Mouse (Mus musculus) urinary bladder, postnatal 25 days (tissue): Measurements from ENCODE around the gene Pogk.
A peak's percentile ranks its signal among the peaks of the same experiment; 100 is the strongest.

Experiments
- DNase-seq: peaks from one replicate; pipeline ENCODE4 v3.0.0; 2022; ENCODE audit warnings: low spot score

Gene Pogk

DNA sequence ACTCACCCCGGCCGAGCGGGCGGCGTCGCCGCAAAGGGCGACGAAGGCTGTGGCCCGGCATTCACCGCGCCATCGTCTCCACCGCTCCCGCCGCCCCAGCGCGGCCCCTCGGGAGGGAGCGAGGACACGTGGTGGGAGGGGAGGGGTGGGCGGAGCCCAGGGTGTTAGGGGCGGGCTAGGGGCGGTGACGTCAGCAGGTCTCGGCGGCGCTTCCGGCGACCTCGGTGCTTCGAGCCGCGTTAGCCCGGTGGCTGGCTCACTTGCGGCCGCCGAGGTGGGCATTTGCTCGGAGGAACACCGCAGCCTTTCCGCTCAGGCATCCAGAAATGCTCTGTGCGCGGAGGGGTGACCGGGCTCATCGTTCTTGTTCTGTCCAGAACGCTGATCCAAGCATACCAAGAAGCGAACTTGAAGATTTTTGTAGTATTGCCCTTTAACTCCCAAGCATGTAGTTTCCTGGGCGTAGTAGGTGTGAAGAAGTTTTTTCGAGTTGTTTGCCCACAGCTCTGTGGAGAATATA lies at the start of gene Pogk:
Gene Pogk, minus strand, starts transcription at position 163 of the 520 bp plus-strand sequence.
- DNase-seq, result peak; percentile 75

DNA sequence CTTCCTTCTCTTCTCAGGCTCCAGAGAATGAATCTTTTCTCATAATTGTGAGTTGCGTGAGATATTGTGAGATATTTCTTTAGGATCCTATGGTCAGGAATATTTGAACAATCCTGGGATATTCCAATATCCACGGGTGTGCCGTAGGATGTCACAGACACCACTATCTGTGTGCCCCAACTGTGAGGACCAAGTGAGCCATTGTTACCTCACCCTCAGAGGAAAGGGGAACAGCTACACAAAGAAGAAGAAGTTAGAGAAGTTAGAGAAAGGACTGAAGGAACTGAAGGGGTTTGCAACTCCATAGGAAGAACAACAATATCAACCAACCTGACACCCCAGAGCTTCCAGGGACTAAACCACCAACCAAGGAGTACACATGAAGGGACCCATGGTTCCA lies 32.3 kb upstream of the Pogk start:
- no peak for DNase-seq

DNA sequence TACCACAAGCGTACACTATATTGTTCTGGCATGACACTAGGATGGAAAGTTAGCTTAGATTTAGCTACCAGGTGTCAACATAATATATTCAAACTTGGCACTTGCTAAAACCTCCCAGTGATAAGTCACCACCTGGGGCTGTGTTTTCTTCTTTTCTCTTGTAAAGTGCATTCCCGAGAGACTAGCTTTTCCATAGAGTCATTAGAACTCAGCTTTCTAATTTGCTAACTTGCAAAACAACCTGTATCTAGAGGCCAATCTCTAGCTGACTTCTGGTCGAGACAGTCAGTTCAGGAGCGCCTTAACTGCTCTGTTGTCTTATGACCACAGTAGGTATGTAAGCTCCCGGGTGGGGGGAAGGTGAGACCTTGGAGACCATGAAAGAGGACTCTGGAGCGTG lies 29.8 kb upstream of the Pogk start:
- no peak for DNase-seq

DNA sequence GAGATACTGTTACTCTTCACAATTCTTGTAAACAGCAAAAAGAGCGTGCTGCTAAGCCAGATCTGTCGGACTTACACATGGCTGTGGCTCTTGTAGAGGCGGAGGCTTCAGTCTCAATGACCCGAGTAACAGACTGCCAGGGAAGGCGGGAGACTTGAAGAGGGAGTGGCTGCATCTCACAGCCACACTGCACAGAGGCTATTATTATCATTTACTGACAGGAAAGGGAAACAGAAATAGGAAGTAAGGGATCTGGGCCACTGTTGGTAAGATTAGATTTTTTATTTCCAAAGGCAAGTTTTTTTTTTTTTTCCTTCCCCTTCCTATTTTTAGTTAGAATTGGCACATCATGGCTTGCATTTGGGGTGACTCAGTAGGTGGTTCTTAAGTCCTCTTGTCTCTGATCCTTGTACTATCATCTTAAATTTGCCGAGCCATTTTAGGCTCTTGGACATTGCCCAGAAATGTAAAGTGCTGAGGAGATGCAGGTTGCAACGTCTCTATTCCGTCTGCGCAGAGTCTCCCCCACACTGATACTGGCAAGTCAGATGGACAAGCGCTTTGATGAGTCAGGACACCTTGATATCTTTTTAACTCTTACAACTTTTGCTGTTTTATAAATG lies 20.3 kb upstream of the Pogk start:
- DNase-seq, result no peak

DNA sequence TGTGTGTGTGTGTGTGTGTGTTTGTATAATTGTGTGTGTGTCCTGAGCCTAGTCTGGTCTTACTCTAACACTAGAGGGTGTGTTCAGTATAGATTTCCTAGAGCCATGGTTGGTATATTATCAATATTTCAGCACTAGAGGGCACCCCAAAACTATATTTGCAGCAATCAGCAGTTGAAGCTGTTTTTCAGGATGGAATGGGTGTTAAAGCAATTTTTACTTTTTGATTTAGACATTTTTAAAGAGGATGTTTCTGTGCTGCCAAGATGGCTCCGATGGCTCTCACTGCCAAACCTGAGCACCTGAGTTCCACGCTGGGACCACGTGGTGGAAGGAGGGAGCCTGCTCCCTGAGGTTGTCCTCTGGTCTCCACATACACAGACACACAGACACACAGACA lies 19.4 kb upstream of the Pogk start:
- no peak for DNase-seq

DNA sequence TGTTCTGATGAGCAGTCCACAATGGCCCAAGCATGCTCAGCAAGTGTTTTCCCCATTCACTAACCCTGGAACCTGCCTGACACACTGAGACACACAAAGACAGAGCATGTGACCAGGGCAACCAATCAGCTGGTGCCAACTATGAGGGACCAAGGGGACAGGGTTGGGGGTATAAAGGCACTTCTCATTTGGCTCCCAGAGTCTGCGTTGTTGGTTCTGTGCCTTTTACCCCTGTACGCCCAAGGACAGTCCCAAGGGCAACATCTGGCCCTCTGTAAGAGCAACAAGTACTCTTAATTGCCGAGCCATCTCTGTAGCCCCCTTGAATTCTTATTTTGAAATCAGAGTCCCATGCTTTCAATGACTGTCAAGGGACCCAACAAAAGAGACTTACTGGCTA lies 2.6 kb upstream of the Pogk start:
- no peak for DNase-seq

DNA sequence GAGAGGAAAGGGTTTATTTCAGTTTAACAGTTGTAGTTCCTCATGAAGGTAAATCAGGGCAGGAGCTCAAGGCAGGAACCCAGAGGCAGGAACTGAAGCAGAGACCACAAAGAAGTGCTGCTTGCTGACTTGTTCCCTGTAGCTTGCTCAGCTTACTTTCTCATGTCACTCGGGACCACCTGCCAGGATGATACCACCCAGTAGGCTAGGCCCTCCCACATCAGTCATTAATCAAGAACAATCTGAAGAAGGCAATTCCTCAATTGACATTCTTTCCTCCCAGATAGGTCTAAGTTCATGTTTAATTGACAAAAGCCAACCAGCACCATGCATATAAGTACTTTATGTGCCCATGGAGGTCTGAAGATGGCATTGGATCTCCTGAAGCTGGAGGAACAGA lies 1.9 kb upstream of the Pogk start:
- no peak for DNase-seq

DNA sequence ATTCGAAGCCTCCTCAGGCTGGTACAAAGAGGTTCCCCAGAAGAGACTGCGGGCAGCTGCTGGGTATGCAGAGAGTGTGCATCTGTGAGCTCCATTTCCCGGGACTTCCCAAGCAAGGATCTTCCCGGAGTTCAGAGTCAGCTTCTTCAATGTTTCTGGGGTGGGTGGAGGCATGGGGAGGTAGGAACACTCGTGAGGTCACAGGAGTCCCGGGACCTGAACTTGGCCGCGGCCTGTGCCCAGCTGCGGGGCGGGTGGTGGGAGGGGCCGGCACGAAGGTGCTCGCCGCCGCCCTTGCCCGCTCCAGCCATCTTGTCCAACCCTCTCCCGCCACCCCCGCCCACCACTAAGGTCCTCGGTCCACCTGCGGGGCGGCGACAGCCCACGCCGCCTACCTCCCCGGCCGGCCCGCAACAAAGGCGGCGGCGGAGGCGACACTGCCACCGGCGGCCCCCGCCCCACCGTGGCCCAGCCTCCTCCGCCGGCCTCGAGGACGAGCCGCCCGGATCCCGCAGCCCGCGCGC lies 424 bp downstream of the Pogk start:
- DNase-seq, result no peak

DNA sequence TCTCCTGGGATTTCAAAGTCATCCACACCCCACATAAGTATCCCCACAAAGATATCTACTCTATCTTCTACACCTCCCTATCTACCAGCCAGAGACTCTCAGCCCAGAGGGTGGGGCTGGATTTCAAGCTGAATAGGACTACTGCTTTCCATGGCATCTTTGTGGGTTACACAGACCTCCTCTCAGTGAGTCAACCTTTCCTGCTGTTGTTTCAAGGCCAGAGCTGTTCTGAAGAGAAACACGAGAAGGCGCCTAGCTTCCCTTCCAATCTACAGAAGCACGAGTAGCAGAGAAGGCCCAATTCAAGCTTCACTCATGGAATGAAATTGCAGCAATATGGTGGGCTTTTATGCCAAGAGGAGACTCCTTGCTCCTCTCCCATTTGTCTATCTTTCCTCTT lies 5.8 kb downstream of the Pogk start:
- DNase-seq, result no peak

DNA sequence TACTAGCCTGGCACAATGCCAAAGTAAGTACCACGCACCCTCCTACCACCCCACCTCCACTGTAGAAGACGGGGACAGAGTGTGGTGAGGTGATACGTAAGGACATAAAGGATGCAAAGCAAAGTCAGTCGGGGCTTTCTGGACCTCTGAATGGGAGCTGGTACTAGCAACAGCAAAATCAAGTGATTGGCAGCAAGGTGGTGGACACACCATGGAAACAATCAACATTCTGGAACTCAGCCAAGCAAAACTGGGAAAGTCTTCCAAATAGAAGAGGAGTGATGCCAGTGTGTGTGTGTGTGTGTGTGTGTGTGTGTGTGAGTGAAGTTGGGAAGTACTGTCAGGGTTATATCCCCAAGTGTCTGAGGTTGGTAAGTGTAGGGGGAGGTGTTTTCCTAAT lies 7.7 kb downstream of the Pogk start:
- DNase-seq, result no peak

DNA sequence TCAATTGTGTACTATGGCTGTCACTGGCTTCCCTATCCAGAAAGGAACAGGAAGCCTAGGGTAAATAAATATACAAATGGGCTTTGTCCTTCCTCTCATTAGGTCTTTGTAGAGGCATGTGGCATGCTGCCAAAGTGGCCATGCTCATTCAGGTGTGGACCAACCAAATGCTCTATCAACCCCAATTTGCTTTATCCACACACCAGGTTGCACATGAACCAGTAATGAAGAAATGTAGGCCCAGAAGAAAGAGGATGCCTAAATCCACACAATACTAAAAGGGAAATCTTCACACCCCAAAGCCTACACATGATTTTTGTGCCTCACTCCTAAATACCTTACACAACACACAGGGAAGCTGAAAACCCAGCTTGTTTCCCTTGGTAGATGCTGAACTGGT lies 8.2 kb downstream of the Pogk start:
- DNase-seq, result no peak

DNA sequence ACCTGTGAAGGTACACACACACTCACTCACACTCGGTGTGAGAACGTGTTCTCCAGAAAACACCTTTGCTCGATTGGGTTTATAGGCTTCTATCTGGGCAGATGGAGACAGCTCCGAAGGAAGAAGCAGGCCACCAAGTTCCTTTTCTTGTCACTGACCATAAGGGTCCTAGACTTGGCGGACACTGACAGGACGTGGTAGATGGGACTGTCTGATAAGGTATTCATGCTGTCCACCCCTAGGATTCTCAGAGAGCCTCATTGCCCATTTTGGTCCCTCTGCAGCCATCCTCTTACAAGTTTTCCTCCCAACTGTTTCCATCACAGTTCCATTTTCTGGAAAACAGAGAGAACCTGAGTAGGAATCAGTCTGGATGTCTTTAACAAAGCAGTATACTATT lies 13.3 kb downstream of the Pogk start:
- DNase-seq, result no peak

DNA sequence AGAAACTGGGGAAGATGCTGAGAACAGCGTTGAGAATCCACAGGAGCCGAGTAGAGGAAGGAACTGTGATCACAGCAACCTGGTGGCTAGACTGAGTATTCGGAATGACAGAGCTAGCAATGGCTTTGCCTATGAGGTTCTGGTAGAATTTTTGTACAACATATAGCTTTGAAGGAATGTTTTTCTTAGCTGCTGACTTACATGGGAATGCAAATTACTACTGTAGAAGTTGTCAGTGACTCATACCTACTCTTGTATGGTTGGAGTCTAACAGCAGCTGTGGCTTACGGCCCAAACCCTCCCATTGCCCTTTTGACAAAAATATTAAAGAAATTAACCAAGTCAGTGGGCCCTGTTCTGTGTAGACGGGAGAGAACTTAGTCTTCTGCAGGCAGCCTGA lies 14.0 kb downstream of the Pogk start:
- DNase-seq, result no peak

DNA sequence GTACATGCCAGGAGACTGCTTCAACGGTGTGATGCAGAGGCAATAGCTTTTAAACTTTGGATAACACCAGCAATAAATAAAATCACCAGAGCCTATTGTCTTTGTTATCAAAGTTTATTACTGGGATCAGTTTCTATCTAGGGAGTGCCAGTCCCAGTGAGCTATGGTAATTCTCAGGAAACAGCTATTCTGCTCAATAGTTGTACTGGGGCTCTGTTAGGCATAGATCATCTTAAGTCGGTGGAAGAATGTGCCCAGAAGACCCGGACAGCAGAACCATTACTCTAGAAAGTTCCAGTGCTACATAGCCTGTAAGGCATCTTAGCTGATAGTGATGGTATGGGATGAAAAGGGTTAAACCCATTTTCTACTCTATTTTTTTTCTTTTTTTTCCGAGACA lies 14.9 kb downstream of the Pogk start:
- DNase-seq, result no peak

DNA sequence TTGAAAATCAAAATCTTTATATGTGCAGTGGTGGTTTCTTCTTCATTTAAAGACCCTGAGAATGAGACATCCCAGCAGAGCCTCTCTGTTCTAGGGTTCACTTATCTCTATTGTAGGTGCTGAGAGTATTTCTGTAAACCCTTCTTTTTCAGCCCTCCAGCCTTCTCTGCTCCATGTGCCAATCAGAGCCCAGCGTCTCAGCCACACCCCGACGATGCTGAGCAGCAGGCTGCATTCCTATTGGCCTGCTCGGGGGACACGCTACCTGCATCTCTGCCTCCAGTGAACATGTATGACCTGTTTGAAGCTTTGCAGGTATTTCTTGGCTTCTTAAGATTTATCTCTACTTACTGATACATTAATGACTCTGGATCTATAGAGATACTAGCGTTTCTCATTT lies 18.0 kb downstream of the Pogk start:
- DNase-seq, result no peak

DNA sequence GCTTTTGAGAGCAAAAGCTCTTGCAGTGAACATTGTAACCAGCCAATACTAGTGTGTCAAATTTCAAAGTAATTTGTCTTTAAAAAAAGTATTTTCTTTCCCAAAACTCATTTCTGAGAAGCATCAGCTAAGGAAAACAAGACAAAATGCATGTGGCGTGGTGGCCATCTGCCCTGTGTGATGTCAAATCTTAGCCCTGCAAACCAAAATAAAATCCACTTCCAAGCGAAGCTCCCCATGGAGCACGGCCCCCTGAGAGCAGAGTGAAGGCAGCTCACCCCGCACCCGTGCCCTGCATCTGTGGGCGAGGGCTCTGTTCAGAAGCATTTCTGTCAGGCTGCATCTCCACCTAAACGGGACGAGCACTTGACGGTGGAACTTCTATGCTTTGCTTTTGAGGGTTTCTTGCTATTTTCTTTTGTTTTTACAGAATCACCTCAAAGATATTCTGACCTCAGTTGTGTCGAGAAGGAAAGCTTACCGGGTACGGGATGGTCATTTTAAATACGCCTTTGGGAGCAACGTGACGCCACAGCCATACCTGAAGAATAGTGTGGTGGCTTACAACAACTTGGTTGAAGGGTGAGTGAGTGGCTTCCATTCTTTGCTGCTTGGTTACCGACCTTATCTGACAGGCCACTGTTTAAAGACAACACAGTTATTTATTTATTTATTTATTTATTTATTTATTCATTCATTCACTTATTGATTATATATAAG lies 20.1 kb downstream of the Pogk start:
- DNase-seq, result no peak

DNA sequence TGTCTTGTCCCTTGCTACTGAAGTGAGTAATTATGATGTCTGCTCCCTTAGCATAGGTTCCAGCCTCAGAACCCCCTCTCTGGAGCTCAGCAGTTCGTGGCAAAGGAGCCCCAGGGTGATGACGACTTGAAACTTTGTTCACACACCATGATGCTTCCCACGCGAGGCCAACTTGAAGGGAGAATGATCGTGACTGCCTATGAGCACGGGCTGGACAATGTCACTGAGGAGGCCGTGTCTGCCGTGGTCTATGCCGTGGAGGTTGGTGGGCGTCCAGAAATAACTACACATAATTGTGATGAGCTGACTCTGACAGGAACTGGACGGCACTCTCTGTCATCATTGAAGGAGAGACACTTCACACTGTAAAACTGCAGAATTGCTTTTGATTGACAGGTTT lies 21.2 kb downstream of the Pogk start:
- DNase-seq, result no peak

DNA sequence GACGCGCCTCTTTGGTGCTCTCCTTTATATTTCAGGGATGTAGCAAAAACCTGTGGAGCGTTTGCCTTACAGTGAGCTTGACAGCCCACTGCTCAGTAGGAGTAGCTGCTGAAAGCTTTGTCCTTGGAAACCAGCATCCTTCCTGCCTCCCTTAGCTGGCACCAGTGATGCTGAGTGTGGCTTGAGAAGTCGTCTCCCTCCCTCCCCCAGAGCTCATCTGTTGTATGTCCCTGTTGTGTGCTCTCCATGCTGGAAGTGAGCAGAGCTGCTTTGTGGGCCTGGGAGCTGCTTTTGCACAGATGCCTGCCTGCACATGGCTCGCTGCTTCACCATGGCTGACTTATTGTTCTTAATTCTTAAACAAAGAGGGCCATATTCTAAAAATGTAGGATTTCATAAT lies 24.2 kb downstream of the Pogk start:
- DNase-seq, result no peak

DNA sequence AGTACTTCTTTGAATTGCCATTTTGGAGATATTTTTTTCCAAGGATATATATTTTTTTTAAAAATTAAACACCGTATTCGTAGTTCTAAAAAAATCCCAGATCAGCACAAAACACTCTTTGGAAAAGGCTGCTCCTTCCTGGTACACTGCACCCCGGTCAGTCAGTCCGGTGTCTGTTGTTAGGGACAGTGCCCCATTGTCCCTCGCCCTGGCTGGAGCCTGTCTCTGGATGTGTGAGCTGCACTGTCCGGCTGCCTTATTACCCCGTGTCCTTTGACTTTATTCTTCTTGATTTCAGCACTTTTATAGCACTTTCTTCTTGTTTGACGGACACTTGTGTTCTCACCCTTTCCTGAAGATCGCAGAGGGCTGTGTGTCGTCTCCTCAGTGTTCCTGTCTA lies 25.0 kb downstream of the Pogk start:
- DNase-seq, result no peak

DNA sequence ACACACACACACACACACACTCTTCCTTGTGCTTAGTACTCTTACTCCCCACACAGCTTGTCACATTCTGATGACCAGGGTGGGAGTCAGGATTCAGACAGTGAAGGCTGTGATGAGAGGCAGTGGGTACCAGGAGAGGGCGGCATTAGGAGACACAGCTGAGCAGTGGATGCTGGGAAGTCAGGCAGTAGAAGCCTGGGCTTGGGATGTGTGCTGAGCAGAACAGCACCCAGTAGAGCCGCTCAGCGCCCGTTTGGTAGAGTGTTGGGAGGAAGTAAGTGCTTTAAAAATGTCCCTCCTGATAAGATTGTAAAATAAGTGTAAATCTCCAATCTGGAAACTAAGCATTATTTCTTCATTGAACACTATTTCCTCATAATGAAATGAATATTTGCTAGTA lies 27.0 kb downstream of the Pogk start:
- no peak for DNase-seq

DNA sequence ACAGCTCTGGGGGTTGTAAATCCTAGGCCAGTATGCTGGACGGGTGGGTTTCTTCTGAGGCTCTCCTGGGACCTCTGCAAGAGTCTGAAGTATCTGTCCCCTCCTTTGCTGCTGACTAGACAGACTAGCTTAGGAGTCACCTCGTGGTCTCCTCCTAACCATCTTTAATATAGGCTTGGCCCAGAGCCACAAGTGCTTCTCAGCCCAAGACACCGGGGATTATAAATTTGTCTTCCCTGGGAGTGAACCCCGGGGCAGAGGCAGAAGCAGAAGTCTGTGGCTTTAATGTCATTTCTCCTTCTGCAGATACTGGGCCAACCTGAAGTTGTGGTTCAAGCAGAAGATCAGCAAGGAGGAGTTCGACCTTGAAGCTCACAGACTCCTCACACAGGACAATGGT lies 27.8 kb downstream of the Pogk start:
- no peak for DNase-seq

DNA sequence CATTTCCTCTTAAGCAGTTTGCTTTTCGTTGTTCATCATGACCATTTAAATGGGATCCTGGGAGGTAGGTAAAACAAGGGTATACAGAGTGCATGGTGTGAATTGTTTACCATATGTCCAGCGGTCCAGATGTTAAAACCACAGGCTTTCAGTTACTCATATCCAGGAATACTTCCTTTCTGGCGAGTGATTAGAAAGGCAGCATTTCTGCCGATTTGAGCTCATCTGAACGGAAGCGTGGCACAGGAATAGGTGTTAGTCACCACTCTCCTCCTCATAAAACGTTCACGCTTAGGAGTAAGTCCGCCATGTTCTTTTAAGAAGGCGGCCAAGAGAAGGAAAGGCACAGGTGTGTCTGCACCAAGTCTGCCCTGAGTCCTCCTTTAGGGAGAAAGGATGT lies 28.3 kb downstream of the Pogk start:
- no peak for DNase-seq

DNA sequence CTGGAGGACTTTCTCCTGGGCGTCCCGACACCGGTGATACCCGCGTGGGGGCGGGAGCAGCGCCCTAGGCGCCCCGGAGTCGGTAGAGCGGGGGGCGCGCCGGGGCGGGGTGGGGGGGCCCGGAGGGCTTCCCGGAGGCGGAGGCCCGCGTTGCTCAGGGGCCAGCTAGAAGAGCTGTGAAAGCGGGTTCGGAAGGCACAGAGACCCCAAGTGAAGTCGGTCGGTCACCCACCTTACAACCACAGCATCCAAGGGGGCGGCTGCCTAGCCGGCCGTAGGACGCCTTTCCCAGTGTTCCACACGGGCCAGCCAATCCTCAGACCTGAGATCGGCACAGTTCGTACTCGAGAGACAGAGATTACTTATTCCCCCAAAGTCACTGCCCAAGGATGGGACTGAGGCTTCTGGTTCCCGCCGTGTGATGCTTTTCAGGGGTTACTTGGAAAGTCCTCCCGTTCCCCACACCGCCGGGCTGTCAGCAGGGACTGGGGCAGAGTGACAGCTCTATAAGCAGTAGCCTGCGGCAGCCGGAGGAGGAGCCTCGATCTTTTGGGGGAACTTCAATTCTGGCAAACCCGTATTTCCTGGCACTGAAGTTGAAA lies 29.9 kb downstream of the Pogk start:
- DNase-seq, result peak; percentile 33
